Mouse (Mus musculus) right cerebral cortex, postnatal 36 days (tissue): ENCODE results near the gene Gm10488.
"Not testable (repeated sequence)": the region's sequence is repeated elsewhere in the genome, so short reads cannot be mapped to it uniquely, and the experiment has no call there.

Experiments used
- DNase-seq, 2 experiments: peaks; one replicate each; pipeline ENCODE4 v3.0.0; 2022; ENCODE audit warnings: low spot score in 2 of 2, mixed read lengths in 1 of 2

Gene Gm10488

DNA sequence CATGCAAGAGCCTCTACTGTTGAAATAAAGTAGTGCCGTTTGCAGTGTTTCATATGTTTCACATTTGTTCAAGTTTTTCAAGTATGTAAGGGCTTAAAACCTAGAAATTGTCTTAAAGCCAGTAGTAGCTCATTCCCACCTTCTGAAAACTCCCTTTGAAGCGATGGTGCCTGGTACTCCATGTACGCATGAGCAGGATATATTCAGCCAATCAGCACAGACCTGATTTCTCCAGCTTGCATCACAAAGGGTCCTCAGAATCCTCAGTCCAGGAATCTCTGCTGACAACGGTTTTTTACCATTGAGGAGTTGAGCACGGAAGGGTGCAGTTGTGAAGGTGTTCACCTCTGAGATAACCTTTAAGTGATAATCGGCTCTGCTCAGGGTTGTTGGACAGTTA lies at the start of gene Gm10488:
Gm10488 (plus strand) TSS at position 301 of the 400 bp plus-strand sequence.
- not testable (repeated sequence) for DNase-seq
